Mouse (Mus musculus) ES-E14 (cell line): ENCODE measurements around the gene Vmn1r183.

Experiments
- CHD2 ChIP-seq: IDR thresholded peaks from 2 replicates; pipeline ENCODE4 v1.6.1; 2014; ENCODE audit warnings: mild to moderate bottlenecking, low read depth, low read length, inconsistent platforms
- MAFK ChIP-seq: IDR thresholded peaks from 2 replicates; pipeline ENCODE4 v1.6.1; 2014; ENCODE audit warnings: mild to moderate bottlenecking, low read depth, low read length, inconsistent platforms; ENCODE audit not compliant: insufficient read depth
- ZNF384 ChIP-seq: IDR thresholded peaks from 2 replicates; pipeline ENCODE4 v1.6.1; 2012; ENCODE audit warnings: low read depth, low read length, inconsistent platforms

DNA sequence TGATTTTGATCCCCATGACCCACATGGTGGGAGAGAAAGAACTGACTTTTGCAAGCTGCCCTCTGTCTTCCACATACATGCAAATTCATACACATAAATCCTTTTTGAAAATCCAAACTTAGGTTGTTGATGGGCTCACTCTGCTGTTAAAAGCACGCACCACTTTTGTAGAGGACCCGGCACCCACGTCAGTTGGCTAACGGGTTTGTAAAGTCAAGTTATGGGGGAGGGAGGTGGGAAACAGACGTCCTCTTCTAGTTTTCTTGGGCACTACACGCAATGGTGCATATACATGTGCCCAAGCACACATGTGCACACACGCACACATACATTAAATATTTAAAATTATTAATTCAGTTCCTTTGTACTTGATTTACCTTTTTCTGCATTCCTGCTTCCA, 57.8 kb downstream of the Vmn1r183 start:
- TF ChIP-seq ZNF384 (no peak), MAFK (no peak), CHD2 (no peak)
